Mouse (Mus musculus): ENCODE measurements around the gene Ttc30a1. TPM values are rescaled to one million over a fixed set of nuclear protein-coding genes. Genes with fewer than 3 reads are reported as not detected.
"Not testable (repeated sequence)": the region's sequence is repeated elsewhere in the genome, so short reads cannot be mapped to it uniquely, and the experiment has no call there.

The Ttc30a1 gene
- polyA plus RNA-seq (2012; rRNA removed) = 0.83 and 1.0 TPM in 2 replicates
- 1.1 and 1.4 TPM in 2 replicates for polyA plus RNA-seq (2014; fragmentation: Nextera tagmentation; extraction: Ambion mirVana)

GRCm38 (mm10) chr2:75981440-75982081, at the start of gene Ttc30a1:
Ttc30a1 (minus strand) TSS chr2:75981967.
- H3K27ac ChIP-seq; H3K4me1 ChIP-seq (replicated peaks; ENCODE audit: control insufficient read depth in 2 of 2, insufficient read depth in 2 of 2, low read length in 1 of 2); H3K36me3 ChIP-seq (replicated peaks; ENCODE audit: control insufficient read depth, insufficient read depth, low read depth); H3K27me3 ChIP-seq (ENCODE audit: control insufficient read depth, insufficient read depth, low read length); H3K9me3 ChIP-seq (ENCODE audit: control insufficient read depth, low read length): not testable (repeated sequence)
- Histone ChIP-seq H3K4me2 (ENCODE audit: low read depth) (peak within 1 kb of the TSS; percentile 71), H3K4me3 (ENCODE audit: insufficient read depth in 1 of 2, low read depth in 2 of 2, low read length in 2 of 2) (peak within 1 kb of the TSS; percentile 52 to 78), H3K9ac (replicated peaks) (peak within 1 kb of the TSS; percentile 53)
- 5% methylated on average over 34 of the region's 34 CpGs for WGBS (ENCODE audit: insufficient replicate concordance)
- ATAC-seq (ENCODE audit: insufficient read depth) = peak; percentile 70
- DNase-seq (ENCODE audit: low read depth in 3 of 3, low spot score in 3 of 3) = peak; percentile 51 to 61 (median 53)

GRCm38 (mm10) chr2:76030080-76030479, 48.3 kb upstream of the Ttc30a1 start:
- no peak for DNase-seq (ENCODE audit: low read depth in 3 of 3, low spot score in 3 of 3)
- no peak overlapping the region for H3K4me2 ChIP-seq (ENCODE audit: low read depth)
- WGBS (ENCODE audit: insufficient replicate concordance) = 59% methylated on average over 8 of the region's 8 CpGs

DNA sequence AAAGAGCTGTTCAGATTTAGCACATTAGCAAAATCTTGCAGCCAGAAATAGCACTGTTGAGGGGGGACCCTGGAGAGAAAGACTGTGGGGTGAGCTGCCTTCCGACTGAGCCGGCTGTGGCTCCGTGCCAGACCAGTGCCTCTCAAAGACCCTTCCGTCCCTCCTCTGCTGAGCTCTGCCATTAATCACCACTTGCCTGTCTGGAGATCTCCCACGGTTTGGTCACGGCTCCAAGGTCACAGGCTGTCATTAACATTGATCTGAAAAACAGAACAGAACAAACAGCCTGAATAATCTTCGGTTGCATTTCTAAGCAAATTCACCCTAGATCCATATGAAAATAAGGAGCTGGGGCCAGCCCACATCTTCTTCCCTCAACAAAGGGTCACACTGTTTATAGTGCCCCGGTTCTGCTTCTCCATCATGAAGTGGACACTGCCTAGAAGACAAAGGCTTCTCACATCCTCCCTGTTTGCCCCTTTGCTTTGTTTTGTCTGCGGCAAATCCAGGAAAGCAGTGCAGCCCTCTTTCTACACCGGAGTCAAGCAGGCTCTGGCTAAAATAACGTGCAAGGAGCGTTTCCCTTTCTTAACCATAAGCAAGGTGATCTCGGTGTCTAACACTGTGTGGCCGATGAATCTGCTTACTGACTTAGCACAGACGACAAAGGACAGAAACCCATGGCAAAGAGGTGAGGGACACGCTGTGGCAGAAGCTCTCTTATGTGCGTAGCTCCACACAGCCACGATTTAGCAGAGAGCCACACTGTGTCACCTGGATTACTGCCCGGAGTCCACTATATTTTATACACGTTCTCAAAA, 47.5 kb upstream of the Ttc30a1 start:
- DNase-seq (ENCODE audit: low read depth in 3 of 3, low spot score in 3 of 3) (no peak), ATAC-seq (ENCODE audit: insufficient read depth) (no peak)
- Histone ChIP-seq H3K27me3 (ENCODE audit: control insufficient read depth, insufficient read depth, low read length) (no peaks in the 10 kb centered on the region), H3K9ac (replicated peaks) (no peak overlapping the region), H3K4me1 (replicated peaks; ENCODE audit: control insufficient read depth in 2 of 2, insufficient read depth in 2 of 2, low read length in 1 of 2) (no peaks in the 10 kb centered on the region), H3K9me3 (ENCODE audit: control insufficient read depth, low read length) (no peaks in the 10 kb centered on the region), H3K4me2 (ENCODE audit: low read depth) (no peak overlapping the region), H3K4me3 (ENCODE audit: insufficient read depth in 1 of 2, low read depth in 2 of 2, low read length in 2 of 2) (no peak overlapping the region), H3K36me3 (replicated peaks; ENCODE audit: control insufficient read depth, insufficient read depth, low read depth) (no peaks in the 10 kb centered on the region), H3K27ac (no peak overlapping the region)
- no peak for TF ChIP-seq EP300 (IDR thresholded peaks at IDR 0.05; ENCODE audit: low read depth)
- TF ChIP-seq CTCF (IDR thresholded peaks at IDR 0.05; ENCODE audit: low read depth) = no peak
- WGBS (ENCODE audit: insufficient replicate concordance) = 37% methylated on average over 20 of the region's 20 CpGs

More at GRCm38 (mm10) chr2:76030080-76030479, 48.3 kb upstream of the Ttc30a1 start:
- no peak overlapping the region for H3K4me3 ChIP-seq (ENCODE audit: insufficient read depth in 1 of 2, low read depth in 2 of 2, low read length in 2 of 2)
- ATAC-seq (ENCODE audit: insufficient read depth) = no peak
- no peak for TF ChIP-seq EP300 (IDR thresholded peaks at IDR 0.05; ENCODE audit: low read depth)
- no peak for TF ChIP-seq CTCF (IDR thresholded peaks at IDR 0.05; ENCODE audit: low read depth)
- no peak overlapping the region for H3K27ac ChIP-seq
- H3K4me1 ChIP-seq (replicated peaks; ENCODE audit: control insufficient read depth in 2 of 2, insufficient read depth in 2 of 2, low read length in 1 of 2) = no peaks in the 10 kb centered on the region
- no peak overlapping the region for H3K9ac ChIP-seq (replicated peaks)
- H3K27me3 ChIP-seq (ENCODE audit: control insufficient read depth, insufficient read depth, low read length) = no peaks in the 10 kb centered on the region
- H3K36me3 ChIP-seq (replicated peaks; ENCODE audit: control insufficient read depth, insufficient read depth, low read depth) = no peaks in the 10 kb centered on the region
- H3K9me3 ChIP-seq (ENCODE audit: control insufficient read depth, low read length) = no peaks in the 10 kb centered on the region

- no peak for TF ChIP-seq CTCF (IDR thresholded peaks at IDR 0.05; ENCODE audit: low read depth)
- TF ChIP-seq EP300 (IDR thresholded peaks at IDR 0.05; ENCODE audit: low read depth) = no peak
- Histone ChIP-seq H3K27ac (no peak overlapping the region), H3K4me3 (ENCODE audit: insufficient read depth in 1 of 2, low read depth in 2 of 2, low read length in 2 of 2) (no peak overlapping the region), H3K36me3 (replicated peaks; ENCODE audit: control insufficient read depth, insufficient read depth, low read depth) (no peaks in the 10 kb centered on the region), H3K4me2 (ENCODE audit: low read depth) (no peak overlapping the region), H3K9me3 (ENCODE audit: control insufficient read depth, low read length) (no peaks in the 10 kb centered on the region), H3K9ac (replicated peaks) (no peak overlapping the region), H3K4me1 (replicated peaks; ENCODE audit: control insufficient read depth in 2 of 2, insufficient read depth in 2 of 2, low read length in 1 of 2) (no peaks in the 10 kb centered on the region), H3K27me3 (ENCODE audit: control insufficient read depth, insufficient read depth, low read length) (no peaks in the 10 kb centered on the region)
- ATAC-seq (ENCODE audit: insufficient read depth) (no peak), DNase-seq (ENCODE audit: low read depth in 3 of 3, low spot score in 3 of 3) (no peak)
- 39% methylated on average over 7 of the region's 7 CpGs for WGBS (ENCODE audit: insufficient replicate concordance)
Observed at GRCm38 (mm10) chr2:76016890-76017289, 35.1 kb upstream of the Ttc30a1 start.

DNA sequence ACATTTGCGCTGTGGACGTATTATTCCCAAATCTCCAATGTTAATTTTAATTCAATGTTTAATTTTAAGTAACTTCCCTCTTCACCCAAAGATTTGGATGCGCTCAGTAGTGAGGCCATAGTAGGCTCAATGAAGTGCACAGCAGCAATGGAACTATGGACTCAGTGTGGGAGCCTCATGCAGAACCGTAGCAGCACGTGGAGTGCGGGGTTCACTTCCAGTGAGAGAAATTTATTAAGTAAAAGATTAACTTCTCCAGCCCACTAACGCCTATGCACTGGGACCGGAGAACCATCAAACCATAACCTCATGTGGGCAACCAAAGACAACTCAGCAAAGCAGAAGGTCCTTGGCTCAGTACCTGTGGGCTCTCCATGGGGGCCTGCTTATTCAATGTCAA, 34.4 kb upstream of the Ttc30a1 start:
- WGBS (ENCODE audit: insufficient replicate concordance) = 72% methylated on average over 8 of the region's 8 CpGs
- Histone ChIP-seq H3K27me3 (ENCODE audit: control insufficient read depth, insufficient read depth, low read length) (no peaks in the 10 kb centered on the region), H3K4me2 (ENCODE audit: low read depth) (no peak overlapping the region), H3K27ac (no peak overlapping the region), H3K36me3 (replicated peaks; ENCODE audit: control insufficient read depth, insufficient read depth, low read depth) (no peaks in the 10 kb centered on the region), H3K9me3 (ENCODE audit: control insufficient read depth, low read length) (no peaks in the 10 kb centered on the region), H3K9ac (replicated peaks) (no peak overlapping the region), H3K4me1 (replicated peaks; ENCODE audit: control insufficient read depth in 2 of 2, insufficient read depth in 2 of 2, low read length in 1 of 2) (no peaks in the 10 kb centered on the region), H3K4me3 (ENCODE audit: insufficient read depth in 1 of 2, low read depth in 2 of 2, low read length in 2 of 2) (no peak overlapping the region)
- TF ChIP-seq EP300 (IDR thresholded peaks at IDR 0.05; ENCODE audit: low read depth) = no peak
- TF ChIP-seq CTCF (IDR thresholded peaks at IDR 0.05; ENCODE audit: low read depth) = no peak
- no peak for DNase-seq (ENCODE audit: low read depth in 3 of 3, low spot score in 3 of 3)
- ATAC-seq (ENCODE audit: insufficient read depth) = no peak

Measured in liver, embryonic 14.5 days (tissue).